Mouse (Mus musculus): ENCODE data around the gene Myh10.

GRCm38 (mm10) chr11:68857329-68857728 lies 166.0 kb downstream of the Myh10 start:
- TF ChIP-seq POLR2A (IDR thresholded peaks at IDR 0.05; ENCODE audit: low read depth, low read length): no peak
- TF ChIP-seq CTCF (IDR thresholded peaks at IDR 0.05; ENCODE audit: extremely low read depth, insufficient read length, insufficient replicate concordance, low read depth, low read length): no peak

Data from small intestine, adult 2 months (tissue).